Mouse (Mus musculus): Measurements from ENCODE around the gene Ppp1r16b.

- TF ChIP-seq CTCF (IDR thresholded peaks at IDR 0.05; ENCODE audit: low read depth, low read length) (no peak), POLR2A (IDR thresholded peaks at IDR 0.05; ENCODE audit: extremely low read depth, insufficient read depth, low read length) (no peak)
These were observed 41.7 kb downstream of the Ppp1r16b start for GRCm38 (mm10) chr2:158706704-158707408.
